Mouse (Mus musculus) CH12.LX (cell line): ENCODE data around the gene Plekha8. TPM values are rescaled to one million over a fixed set of nuclear protein-coding genes. Genes with fewer than 3 reads are reported as not detected.

Experiments used
- DNase-seq: peaks from one replicate; pipeline ENCODE4 v3.0.0-alpha.2; 2013; ENCODE audit errors: extremely low read depth
- H3K27ac ChIP-seq: 2 replicates; pipeline ENCODE4 v1.5.1; 2012; ENCODE audit warnings: low read depth, mild to moderate bottlenecking, control low read depth, moderate library complexity; ENCODE audit not compliant: insufficient read depth
- H3K27me3 ChIP-seq: replicated peaks from 2 replicates; pipeline ENCODE3; 2012; ENCODE audit warnings: inconsistent platforms
- H3K36me3 ChIP-seq, 2 experiments: replicated peaks in 1 of 2; 2 replicates each; pipeline versions ENCODE3 to v1.6.1; 2012; ENCODE audit warnings: inconsistent platforms in 1 of 2, low read length in 1 of 2, mild to moderate bottlenecking in 1 of 2, mixed read lengths in 1 of 2, moderate library complexity in 1 of 2; ENCODE audit not compliant: control insufficient read depth in 1 of 2, insufficient read depth in 1 of 2
- H3K4me1 ChIP-seq, 2 experiments: 2 replicates each; pipeline ENCODE4 v1.6.1; 2012; ENCODE audit warnings: inconsistent platforms in 1 of 2, moderate library complexity in 1 of 2; ENCODE audit not compliant: insufficient read depth in 2 of 2, control insufficient read depth in 1 of 2
- H3K4me2 ChIP-seq: 2 replicates; pipeline ENCODE4 v1.6.1; 2012; ENCODE audit warnings: low read depth, mild to moderate bottlenecking, control low read depth; ENCODE audit not compliant: poor library complexity, insufficient read depth, severe bottlenecking
- H3K4me3 ChIP-seq, 3 experiments: fragments of 150-350 bp in 1 of 3; sonication (generic) in 1 of 3; replicated peaks in 1 of 3; 2 replicates each; pipeline versions ENCODE3 to v1.5.1; 2011 to 2012; ENCODE audit warnings: low read depth in 2 of 3, low read length in 2 of 3, mild to moderate bottlenecking in 2 of 3, moderate library complexity in 2 of 3, control low read depth in 1 of 3, improper control_type of control experiment in 1 of 3, inconsistent platforms in 1 of 3, mixed read lengths in 1 of 3; ENCODE audit not compliant: poor library complexity in 1 of 3
- H3K79me2 ChIP-seq: replicated peaks from 2 replicates; pipeline ENCODE4 v1.6.1; 2012; ENCODE audit warnings: mild to moderate bottlenecking, moderate library complexity; ENCODE audit not compliant: control insufficient read depth, poor library complexity, insufficient read depth, severe bottlenecking; ENCODE audit errors: extremely low read depth
- H3K9ac ChIP-seq: 2 replicates; pipeline ENCODE4 v1.6.1; 2012; ENCODE audit warnings: low read depth, mild to moderate bottlenecking, control low read depth, moderate library complexity; ENCODE audit not compliant: insufficient read depth
- H3K9me3 ChIP-seq: replicated peaks from 2 replicates; pipeline ENCODE3; 2012; ENCODE audit warnings: low read length, inconsistent platforms, mixed read lengths
- BHLHE40 ChIP-seq: IDR thresholded peaks from 2 replicates; pipeline ENCODE4 v1.6.1; 2011; ENCODE audit warnings: mild to moderate bottlenecking, low read depth, low read length, improper control_type of control experiment
- CTCF ChIP-seq, 2 experiments: IDR thresholded peaks in 1 of 2; conservative IDR thresholded peaks in 1 of 2; 2 replicates each; pipeline ENCODE4 v1.5.1; 2011 to 2012; ENCODE audit warnings: low read depth in 2 of 2, low read length in 2 of 2, improper control_type of control experiment in 1 of 2, inconsistent platforms in 1 of 2, mild to moderate bottlenecking in 1 of 2, moderate library complexity in 1 of 2
- IRF4 ChIP-seq: IDR thresholded peaks from 2 replicates; pipeline ENCODE4 v1.6.1; 2014; ENCODE audit warnings: low read depth, mild to moderate bottlenecking, inconsistent platforms, low read length, improper control_type of control experiment
- JUN ChIP-seq: IDR thresholded peaks from 2 replicates; pipeline ENCODE4 v1.6.1; 2011; ENCODE audit warnings: low read depth, mild to moderate bottlenecking, low read length, improper control_type of control experiment, moderate library complexity; ENCODE audit not compliant: insufficient read depth
- JUND ChIP-seq: conservative IDR thresholded peaks from 2 replicates; pipeline ENCODE4 v1.6.1; 2011; ENCODE audit warnings: low read depth, low read length, improper control_type of control experiment
- MYC ChIP-seq: IDR thresholded peaks from 2 replicates; pipeline ENCODE4 v1.6.1; 2011; ENCODE audit warnings: low read depth, mild to moderate bottlenecking, improper control_type of control experiment, low read length
- PAX5 ChIP-seq: IDR thresholded peaks from 2 replicates; pipeline ENCODE4 v1.6.1; 2012; ENCODE audit warnings: low read length, inconsistent platforms, mixed read lengths
- POLR2A ChIP-seq: IDR thresholded peaks from 2 replicates; pipeline ENCODE4 v1.6.1; 2011; ENCODE audit warnings: low read depth, mild to moderate bottlenecking, improper control_type of control experiment, low read length
- POLR2AphosphoS2 ChIP-seq: IDR thresholded peaks from 2 replicates; pipeline ENCODE4 v1.6.1; 2011; ENCODE audit warnings: low read depth, low read length, improper control_type of control experiment
- RCOR1 ChIP-seq: conservative IDR thresholded peaks from 2 replicates; pipeline ENCODE4 v1.6.1; 2012; ENCODE audit warnings: low read depth, mild to moderate bottlenecking, inconsistent platforms, low read length, improper control_type of control experiment
- SIN3A ChIP-seq: IDR thresholded peaks from 2 replicates; pipeline ENCODE4 v1.6.1; 2012; ENCODE audit warnings: low read length, improper control_type of control experiment, inconsistent platforms
- SMC3 ChIP-seq: IDR thresholded peaks from 2 replicates; pipeline ENCODE4 v1.6.1; 2011; ENCODE audit warnings: low read depth, low read length, improper control_type of control experiment
- TCF12 ChIP-seq: IDR thresholded peaks from 2 replicates; pipeline ENCODE4 v1.6.1; 2014; ENCODE audit warnings: low read depth, mild to moderate bottlenecking, inconsistent platforms, low read length, improper control_type of control experiment
- USF2 ChIP-seq: conservative IDR thresholded peaks from 2 replicates; pipeline ENCODE4 v1.6.1; 2011; ENCODE audit warnings: low read depth, low read length, improper control_type of control experiment
- ZC3H11A ChIP-seq: IDR thresholded peaks from 2 replicates; pipeline ENCODE4 v1.6.1; 2012; ENCODE audit warnings: low read depth, mild to moderate bottlenecking, inconsistent platforms, low read length, improper control_type of control experiment
- ZKSCAN1 ChIP-seq: IDR thresholded peaks from 2 replicates; pipeline ENCODE4 v1.6.1; 2012; ENCODE audit warnings: low read depth, inconsistent platforms, low read length, improper control_type of control experiment, borderline replicate concordance
- dilution Hi-C: fragments of 300-500 bp; cut with MboI; formaldehyde crosslinking; loops from 2 replicates; pipeline ENCODE4 v1.14.3; 2020; ENCODE audit warnings: low sequenced_read_pairs; ENCODE audit not compliant: extremely low pct_unique_long_range_greater_than_20kb, extremely low pct_ligation_motif_present
- in situ Hi-C: fragments of 300-500 bp; cut with MboI; formaldehyde crosslinking; loops from 3 replicates; pipeline ENCODE4 v1.14.3; 2019; ENCODE audit warnings: low sequenced_read_pairs, low pct_ligation_motif_present, low pct_unique_long_range_greater_than_20kb, mixed read lengths
- polyA plus RNA-seq: library from polyadenylated mRNA; unstranded; fragments of >175 nt; gene quantifications from 2 replicates; pipeline ENCODE4 v1.2.1, GENCODE M21; 2012; ENCODE audit warnings: low read depth; ENCODE audit not compliant: insufficient read length
- total RNA-seq, 2 experiments: library from RNA; depleted of rRNA; stranded (reverse); fragments of 300-350 nt in 1 of 2; fragments of >200 nt in 1 of 2; gene quantifications; 2 replicates each; pipeline ENCODE4 v1.2.3; 2012 to 2014

Gene Plekha8
- total and polyA plus RNA-seq, 3 experiments, result 5.8 to 10.2 (median 9.8) TPM

GRCm38 (mm10) chr6:54688467-54689323, 93.8 kb downstream of the Plekha8 start:
- Histone ChIP-seq H3K27me3 (peaks cover 20% of the 10 kb centered on the region), H3K27ac (no peak overlapping the region), H3K4me2 (no peak overlapping the region), H3K9ac (no peak overlapping the region), H3K9me3 (no peaks in the 10 kb centered on the region), H3K4me3 (no peak overlapping the region), H3K79me2 (no peaks in the 10 kb centered on the region), H3K4me1 (no peaks in the 10 kb centered on the region), H3K36me3 (no peaks in the 10 kb centered on the region)
- in situ Hi-C loops, result no loop called here
- no peak for TF ChIP-seq PAX5
- no peak for TF ChIP-seq POLR2A
- no peak for TF ChIP-seq POLR2AphosphoS2
- no peak for TF ChIP-seq ZKSCAN1
- no peak for TF ChIP-seq RCOR1
- TF ChIP-seq USF2, result no peak
- no peak for TF ChIP-seq CTCF (conservative IDR thresholded peaks at IDR 0.05 in 1 of 2, IDR thresholded peaks at IDR 0.05 in 1 of 2; ENCODE audit: low read depth in 2 of 2, low read length in 2 of 2)
- TF ChIP-seq ZC3H11A, result no peak
- no peak for TF ChIP-seq MYC
- no peak for DNase-seq
- dilution Hi-C loops, result no loop called here

DNA sequence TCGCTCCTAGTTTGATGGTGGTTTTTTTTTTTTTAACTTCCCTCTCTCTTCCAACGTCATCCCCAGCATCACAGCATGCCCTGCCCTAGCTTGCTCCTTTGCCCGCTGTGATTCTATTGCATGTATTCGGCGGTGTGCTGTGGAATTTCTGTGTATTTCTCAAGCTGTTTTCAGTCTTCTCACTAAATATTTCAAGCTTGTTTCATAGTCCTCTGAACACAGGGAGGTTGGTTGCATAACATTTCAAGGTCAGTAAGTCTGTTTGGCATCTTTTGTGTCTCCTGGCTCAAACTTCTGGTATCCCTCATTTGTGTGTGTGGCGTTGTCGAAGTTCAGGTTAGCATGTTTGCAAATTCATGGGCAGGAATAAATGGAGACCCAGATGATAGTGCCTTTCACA, 94.8 kb downstream of the Plekha8 start:
- in situ Hi-C loops, result no loop called here
- H3K36me3 ChIP-seq, result no peaks in the 10 kb centered on the region
- dilution Hi-C loops, result no loop called here
- H3K9ac ChIP-seq, result no peak overlapping the region
- H3K27me3 ChIP-seq, result peaks cover 11% of the 10 kb centered on the region
- H3K9me3 ChIP-seq, result no peaks in the 10 kb centered on the region
- TF ChIP-seq SMC3, result no peak
- no peak for TF ChIP-seq TCF12
- no peak for TF ChIP-seq POLR2A
- TF ChIP-seq POLR2AphosphoS2, result no peak
- no peak for TF ChIP-seq SIN3A
- no peak overlapping the region for H3K27ac ChIP-seq
- H3K4me1 ChIP-seq, result no peaks in the 10 kb centered on the region
- H3K79me2 ChIP-seq, result no peaks in the 10 kb centered on the region
- DNase-seq, result no peak
- H3K4me3 ChIP-seq, result no peak overlapping the region
- no peak overlapping the region for H3K4me2 ChIP-seq

GRCm38 (mm10) chr6:54690838-54691237, 95.9 kb downstream of the Plekha8 start:
- no peaks in the 10 kb centered on the region for H3K79me2 ChIP-seq
- dilution Hi-C loops, result no loop called here

More at GRCm38 (mm10) chr6:54690838-54691237, 95.9 kb downstream of the Plekha8 start:
- Histone ChIP-seq H3K36me3 (no peaks in the 10 kb centered on the region), H3K27ac (no peak overlapping the region), H3K4me2 (no peak overlapping the region), H3K4me3 (no peak overlapping the region), H3K4me1 (no peaks in the 10 kb centered on the region), H3K27me3 (peaks cover 9% of the 10 kb centered on the region), H3K9ac (no peak overlapping the region), H3K9me3 (no peaks in the 10 kb centered on the region)
- no peak for DNase-seq
- TF ChIP-seq BHLHE40, result no peak
- TF ChIP-seq ZC3H11A, result no peak
- no peak for TF ChIP-seq JUND
- TF ChIP-seq JUN, result no peak
- no peak for TF ChIP-seq IRF4
- TF ChIP-seq MYC, result no peak
- in situ Hi-C loops, result no loop called here
